Mouse (Mus musculus) gastrocnemius, postnatal 25 days (tissue): ENCODE measurements around the gene Msantd2. TPM values are rescaled to one million over a fixed set of nuclear protein-coding genes. Genes with fewer than 3 reads are reported as not detected.

Experiments
- DNase-seq: peaks from one replicate; pipeline ENCODE4 v3.0.0; 2022
- long read RNA-seq, 2 experiments: library from polyadenylated mRNA; stranded (forward); transcript quantifications; one replicate each; pipeline ENCODE4 v2.0.0; 2021
- total RNA-seq, 2 experiments: library from RNA; stranded (reverse); gene quantifications; 1 replicate in 1 of 2; 2 replicates in 1 of 2; pipeline ENCODE4 v1.2.3; 2021

Msantd2 gene
- 1 to 10 TPM; 3.0 to 6.6 TPM for total RNA-seq
- long read RNA-seq, experiment 1 = 0 reads
- long read RNA-seq, experiment 2, partial matches to known transcripts = 0 of 3 reads
- long read RNA-seq, experiment 2, other reads (novel, unspliced or antisense) = 2 of 3 reads

DNA sequence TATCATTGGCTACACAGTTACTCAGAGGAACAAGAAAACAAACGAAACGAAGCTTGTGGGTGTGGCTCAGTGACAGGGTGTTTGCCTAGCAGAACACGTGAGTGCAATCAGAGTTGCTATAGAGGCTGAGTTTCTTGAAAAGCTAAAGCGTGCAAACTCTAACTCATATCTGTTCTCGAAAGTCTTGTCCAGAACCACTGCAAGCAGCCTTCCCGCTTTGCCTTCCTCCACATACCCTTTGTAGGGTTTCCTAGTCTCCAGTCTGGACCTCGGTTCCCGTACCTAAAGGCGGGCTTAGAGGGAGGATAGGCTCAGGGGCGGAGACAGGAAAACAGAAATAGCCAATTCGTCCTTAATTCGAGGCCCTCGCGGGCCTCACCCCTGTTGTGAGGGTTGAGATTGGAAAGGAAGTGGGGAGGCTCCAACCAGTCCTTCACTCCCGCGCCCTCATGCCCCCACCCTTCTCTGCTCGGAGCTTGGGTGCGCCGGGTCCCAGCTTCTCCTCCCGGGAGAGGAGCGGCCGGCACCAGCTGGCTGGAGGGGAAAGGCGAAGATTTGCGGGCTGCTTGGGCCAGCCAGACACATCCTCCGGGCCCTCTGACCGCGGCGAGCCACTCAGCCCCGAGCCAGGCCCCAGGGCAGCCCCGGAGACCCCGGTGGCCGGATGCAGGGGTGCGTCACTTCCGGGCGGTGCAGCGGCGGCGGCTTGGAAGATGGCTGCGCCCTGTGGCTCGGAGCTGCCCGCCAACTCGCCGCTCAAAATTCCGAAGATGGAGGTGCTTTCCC lies at the start of gene Msantd2:
Gene Msantd2, plus strand, starts transcription at position 709 of the 786 bp plus-strand sequence.
- DNase-seq = peak; percentile 90

GRCm38 (mm10) chr9:37452401-37452800 lies 36.7 kb upstream of the Msantd2 start:
- no peak for DNase-seq

GRCm38 (mm10) chr9:37453328-37453727 lies 35.8 kb upstream of the Msantd2 start:
- no peak for DNase-seq

GRCm38 (mm10) chr9:37454011-37454492 lies 35.1 kb upstream of the Msantd2 start:
- DNase-seq = no peak

- no peak for DNase-seq
Measured at GRCm38 (mm10) chr9:37454991-37455390, 34.1 kb upstream of the Msantd2 start.

DNA sequence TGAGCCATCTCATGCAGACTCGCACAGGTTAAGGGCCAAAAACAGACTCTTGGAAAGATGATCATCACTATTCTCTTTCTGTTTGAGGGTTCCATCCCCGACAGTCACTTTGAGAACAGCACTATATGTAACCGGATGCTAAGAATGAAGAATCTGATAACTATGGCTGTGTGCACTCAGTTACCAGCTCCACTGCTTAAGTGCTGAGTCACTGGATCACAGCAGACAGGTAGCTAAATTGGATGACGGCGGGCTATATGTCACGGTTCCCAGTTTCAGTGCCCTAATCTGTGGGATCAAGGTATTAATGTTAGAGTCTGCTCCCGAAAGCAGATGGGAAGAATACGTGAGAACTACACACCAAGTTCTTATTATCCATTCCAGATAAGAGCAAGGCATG lies 33.3 kb upstream of the Msantd2 start:
- DNase-seq = no peak

DNA sequence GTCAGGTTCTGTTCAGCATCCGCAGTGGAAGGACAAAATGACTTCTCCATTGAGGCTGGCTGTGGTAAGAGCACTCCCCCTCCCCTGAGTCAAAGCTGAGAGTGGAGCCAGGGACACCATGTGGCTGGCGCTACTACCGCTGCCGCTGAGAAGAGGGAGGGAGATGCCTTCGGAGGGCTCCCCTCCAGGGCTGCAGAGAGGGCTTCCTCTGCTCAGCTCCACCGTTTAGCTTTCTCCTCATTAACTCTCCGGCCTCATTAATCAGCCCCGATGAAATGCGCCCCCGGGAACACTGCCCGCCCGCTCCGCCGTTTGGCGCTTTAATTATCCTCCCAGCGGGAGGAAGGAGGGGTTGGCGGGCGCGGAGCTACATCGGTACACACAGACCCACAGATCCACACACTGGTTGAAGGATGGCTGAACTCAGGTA lies 32.6 kb upstream of the Msantd2 start:
- DNase-seq = no peak

- DNase-seq = no peak
Measured at GRCm38 (mm10) chr9:37457151-37457550, 32.0 kb upstream of the Msantd2 start.

- DNase-seq = no peak
Measured at GRCm38 (mm10) chr9:37459665-37460042, 29.5 kb upstream of the Msantd2 start.

DNA sequence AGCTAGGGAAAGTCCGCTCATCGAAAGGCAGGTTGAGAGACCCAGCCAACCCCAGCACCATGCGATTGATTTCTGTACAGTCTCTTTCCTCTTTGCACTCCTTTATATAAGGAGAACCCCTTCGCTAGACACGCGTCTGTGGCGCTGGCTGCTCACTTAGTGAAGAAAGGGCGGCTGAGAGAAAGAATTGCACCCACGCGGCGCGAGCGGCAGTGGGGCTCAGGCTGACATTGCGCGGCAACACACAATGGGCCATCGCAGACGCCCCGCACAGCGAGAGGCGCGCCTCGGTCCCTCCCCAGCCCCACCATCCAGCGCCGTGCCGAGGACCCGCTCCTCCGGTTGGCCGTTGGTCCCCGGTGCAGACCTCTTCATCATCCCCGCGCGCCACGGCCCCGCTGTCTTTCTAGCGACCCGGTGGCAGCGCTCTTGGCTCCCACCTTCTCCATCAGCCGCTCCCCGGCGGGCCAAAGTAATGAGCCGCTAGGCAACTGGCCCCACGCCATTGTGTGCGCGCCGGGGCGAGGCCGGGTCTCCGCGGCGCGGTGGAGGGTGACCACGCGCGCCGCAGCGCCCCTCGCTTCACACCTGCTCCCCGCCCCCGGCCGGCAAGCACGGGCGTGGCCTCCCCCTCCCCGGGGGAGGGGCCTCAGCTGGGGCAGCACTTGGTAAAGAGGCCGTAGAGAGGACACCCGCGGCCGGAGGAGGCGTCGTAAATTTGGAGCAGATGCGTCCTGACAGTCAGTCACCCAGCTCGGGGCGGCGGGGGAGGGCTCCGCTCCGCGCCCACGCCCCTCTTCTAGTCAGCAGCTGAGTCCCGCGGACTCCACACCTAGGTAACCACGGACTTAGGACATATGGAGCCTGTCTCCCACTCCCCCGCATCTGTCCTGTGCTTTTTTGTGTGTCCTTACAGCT lies 28.8 kb upstream of the Msantd2 start:
- no peak for DNase-seq

DNA sequence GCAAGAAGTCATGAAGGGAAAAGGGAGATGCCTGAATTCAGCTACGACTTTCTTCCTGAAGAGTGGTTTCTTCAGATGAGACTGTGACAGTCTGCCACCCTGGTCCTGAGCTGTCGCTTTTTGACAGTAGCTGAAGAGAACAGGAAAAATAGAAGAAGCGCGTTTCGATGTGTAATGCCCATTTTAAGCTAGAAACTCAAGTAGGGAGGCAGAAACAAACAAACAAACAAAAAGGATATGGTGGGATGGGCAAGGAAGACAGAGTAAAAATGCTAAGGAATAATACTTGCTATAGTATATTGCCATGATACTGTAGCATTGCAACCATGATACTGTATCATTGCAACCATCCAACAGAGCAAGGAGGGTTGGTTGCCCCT lies 28.2 kb upstream of the Msantd2 start:
- no peak for DNase-seq

- DNase-seq = no peak
Measured at GRCm38 (mm10) chr9:37461571-37461970, 27.5 kb upstream of the Msantd2 start.

DNA sequence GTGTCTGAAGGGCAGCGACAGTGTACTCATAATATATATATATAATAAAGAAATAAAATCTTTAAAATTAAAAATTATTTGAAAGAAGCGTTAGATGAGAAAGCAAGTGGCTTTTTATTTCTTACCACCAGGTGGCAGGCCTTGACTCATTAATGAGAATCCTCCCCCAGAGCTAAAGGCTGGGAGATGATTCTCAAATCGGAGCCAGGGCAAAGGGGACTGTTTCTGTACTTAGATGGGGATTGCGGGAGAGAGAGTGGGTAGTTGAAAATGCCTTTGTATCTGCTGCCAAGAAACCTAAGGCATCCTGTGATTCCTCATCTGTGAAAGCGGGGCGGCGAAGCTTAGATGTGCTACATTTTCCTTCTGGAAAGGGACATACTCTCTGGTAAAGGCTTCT lies 26.4 kb upstream of the Msantd2 start:
- DNase-seq = no peak

GRCm38 (mm10) chr9:37473611-37474125 lies 15.5 kb upstream of the Msantd2 start:
- DNase-seq = no peak

DNA sequence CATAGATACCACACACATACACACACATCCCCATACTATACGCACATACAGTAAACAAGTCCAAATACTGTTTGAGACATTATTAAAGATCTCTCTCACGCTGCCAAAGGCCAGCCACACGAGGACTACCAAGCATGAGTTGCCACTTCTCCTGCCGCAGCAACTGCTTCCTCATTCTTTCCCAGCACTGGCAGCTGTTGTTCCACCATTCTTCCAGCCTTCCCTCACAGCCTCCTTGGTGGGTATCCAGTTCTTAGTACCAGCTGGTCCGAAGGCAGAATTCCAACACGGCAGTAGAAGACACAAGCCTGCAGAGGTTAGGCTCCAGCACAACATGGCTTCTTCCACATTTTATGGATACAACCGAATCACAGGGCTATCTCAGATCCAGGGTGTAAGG lies 14.2 kb upstream of the Msantd2 start:
- no peak for DNase-seq

DNA sequence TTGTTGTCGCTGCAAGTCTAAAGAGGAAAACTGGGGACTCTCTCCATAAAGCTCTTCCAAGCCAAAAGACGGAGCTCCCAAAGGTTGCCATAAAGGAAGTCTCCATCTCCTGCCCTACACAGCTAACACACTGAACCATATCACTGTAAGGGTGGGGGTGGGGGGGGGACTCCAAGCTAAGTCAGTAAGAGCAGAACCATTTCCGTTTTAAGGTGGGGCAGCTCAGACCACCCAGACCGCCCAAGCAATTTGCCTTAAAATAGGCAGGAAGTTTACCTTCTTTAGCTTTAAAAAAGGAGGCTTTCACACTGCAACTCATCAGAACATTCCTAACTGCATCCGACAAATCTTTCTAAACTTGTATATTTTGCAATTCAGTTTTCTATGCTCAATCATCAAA lies 4.0 kb upstream of the Msantd2 start:
- DNase-seq = no peak

DNA sequence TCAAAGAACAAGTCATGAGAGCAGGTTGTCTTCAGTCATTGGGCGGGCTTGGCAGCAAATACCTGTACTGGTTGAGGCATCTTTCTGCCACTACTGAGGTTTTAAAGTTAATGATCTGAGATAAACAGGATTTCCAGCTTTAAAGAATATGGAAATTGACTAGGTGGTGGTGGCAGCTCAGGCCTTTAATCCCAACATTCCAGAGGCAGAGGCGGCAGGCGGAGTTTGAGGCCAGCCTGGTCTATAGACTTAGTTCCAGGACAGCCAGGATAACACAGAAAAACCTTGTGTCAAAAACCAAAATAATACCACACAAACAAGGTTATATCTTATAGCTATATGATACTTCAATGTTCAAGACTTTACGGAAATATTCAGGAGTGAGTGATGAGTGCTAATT lies 1.1 kb upstream of the Msantd2 start:
- no peak for DNase-seq

GRCm38 (mm10) chr9:37489446-37490120 lies 464 bp downstream of the Msantd2 start:
- DNase-seq = peak; percentile 41

DNA sequence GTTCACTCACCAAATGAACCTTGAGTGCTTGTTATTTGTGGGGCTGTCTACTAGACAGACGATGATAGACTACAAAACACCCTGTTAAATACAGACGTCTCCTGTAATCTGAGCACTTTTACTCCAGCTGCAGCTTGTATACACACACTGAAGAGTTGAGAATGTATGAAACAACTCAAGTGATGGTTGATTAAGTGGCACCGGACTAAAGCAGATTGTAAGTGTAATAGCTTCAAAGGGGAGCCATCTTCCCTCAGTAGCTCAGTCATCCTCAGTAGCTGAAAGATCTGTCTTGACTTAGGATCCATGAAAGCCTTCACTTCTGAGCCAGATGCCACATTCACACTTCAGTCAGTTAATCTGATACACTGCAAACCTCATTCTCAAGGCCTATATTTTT lies 6.6 kb downstream of the Msantd2 start:
- no peak for DNase-seq

- no peak for DNase-seq
Measured at GRCm38 (mm10) chr9:37496325-37496724, 7.2 kb downstream of the Msantd2 start.

DNA sequence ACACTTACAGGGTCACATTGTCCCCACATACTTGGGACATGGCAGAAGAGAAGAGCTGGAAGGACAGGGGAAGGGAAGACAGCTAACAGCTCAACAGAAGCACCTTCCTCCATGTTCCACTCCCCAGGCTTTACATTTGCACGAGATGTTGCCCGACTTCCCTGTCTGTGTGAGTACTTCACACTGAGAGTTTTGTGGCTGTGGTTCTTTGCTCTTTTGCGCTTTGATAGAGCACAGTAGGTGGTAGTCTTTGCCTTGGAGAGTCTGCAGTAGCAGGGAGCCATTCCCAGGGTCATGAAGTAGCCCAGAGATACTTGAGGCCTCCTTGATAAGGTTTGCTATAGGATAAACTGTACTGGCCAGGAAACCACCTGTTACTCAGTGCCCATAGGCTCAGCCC lies 11.1 kb downstream of the Msantd2 start:
- DNase-seq = no peak

GRCm38 (mm10) chr9:37501170-37501569 lies 12.1 kb downstream of the Msantd2 start:
- DNase-seq = no peak
